Mouse (Mus musculus) adrenal gland (tissue): ENCODE results near the gene Fcgrt.

Source experiments
- intact Hi-C: fragments of 180-260 bp; cut with DNase I; formaldehyde crosslinking; loops from one replicate; pipeline ENCODE4 v1.15.1; 2025

Gene Fcgrt

DNA sequence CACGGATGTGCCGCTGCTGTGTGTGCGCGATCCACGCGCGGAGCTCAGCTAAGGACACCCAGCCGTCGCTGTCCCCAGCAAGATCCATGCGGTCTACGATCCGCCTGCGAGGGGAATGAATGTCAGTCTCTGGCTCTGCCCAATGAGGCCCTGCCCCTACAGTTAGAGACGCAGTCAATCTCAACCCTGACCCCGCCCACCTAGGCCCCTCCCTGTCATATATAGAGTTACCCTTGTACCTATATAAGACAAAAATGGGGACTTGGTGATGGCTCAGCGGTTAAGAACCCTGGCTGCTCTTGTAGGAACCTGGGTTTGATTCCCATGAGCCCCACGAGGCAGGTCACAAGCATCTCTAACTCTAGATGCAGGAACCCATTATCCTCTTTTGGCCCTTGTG, 15.1 kb downstream of the Fcgrt start:
- intact Hi-C loops: no loop called here

DNA sequence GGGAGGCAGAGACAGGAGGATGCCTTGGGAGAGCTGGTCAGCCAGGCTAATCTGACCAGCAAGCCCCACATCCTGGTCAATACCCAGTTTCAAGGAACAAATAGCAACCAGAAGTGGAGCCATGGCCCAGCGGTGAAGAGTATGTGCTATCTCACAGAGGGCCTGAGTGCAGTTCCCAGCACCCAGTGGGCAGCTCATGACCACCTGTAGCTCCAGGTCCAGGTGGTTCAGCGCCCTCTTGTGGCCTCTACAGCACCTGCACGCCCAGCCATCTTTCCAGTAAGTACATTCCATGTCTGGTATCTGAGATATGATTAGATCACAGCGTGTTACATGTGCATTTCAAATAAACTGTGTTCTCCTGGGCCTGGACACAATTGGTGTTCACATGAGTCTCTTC, 17.6 kb downstream of the Fcgrt start:
- intact Hi-C loops: no loop called here

DNA sequence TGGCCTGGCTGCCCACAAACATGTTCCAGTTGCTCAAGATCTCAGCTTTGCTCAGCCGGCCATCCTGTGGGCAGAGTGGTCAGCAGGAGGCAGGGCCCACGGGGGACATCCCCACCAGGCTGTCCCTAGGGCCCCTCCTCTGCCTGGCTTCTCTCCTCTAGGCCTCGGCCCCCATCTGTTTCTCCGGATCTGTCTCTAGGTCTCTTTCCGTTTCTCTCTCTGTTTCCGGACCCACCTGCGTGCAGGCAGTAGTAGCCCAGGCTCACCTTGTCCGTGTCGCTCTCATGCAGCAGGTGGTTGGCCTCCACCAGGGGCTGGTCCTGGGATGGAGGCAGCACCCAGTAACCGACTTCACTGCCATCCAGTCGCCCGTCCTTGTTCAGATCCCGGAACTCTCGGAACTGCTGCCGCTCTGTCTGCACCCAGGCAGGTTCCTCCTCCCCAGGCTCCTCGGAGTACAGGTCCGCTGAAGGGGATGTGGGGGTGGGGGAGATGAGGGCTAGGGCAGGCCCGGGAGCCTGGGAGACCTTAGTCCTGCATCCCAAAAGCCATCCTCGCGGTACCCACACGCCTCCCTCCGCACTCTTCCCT, 20.3 kb downstream of the Fcgrt start:
- intact Hi-C loops: loop anchor here (5.0 kb wide), 1 partner anchor 39 kb away; the partner anchor contains the start of gene Rps11

DNA sequence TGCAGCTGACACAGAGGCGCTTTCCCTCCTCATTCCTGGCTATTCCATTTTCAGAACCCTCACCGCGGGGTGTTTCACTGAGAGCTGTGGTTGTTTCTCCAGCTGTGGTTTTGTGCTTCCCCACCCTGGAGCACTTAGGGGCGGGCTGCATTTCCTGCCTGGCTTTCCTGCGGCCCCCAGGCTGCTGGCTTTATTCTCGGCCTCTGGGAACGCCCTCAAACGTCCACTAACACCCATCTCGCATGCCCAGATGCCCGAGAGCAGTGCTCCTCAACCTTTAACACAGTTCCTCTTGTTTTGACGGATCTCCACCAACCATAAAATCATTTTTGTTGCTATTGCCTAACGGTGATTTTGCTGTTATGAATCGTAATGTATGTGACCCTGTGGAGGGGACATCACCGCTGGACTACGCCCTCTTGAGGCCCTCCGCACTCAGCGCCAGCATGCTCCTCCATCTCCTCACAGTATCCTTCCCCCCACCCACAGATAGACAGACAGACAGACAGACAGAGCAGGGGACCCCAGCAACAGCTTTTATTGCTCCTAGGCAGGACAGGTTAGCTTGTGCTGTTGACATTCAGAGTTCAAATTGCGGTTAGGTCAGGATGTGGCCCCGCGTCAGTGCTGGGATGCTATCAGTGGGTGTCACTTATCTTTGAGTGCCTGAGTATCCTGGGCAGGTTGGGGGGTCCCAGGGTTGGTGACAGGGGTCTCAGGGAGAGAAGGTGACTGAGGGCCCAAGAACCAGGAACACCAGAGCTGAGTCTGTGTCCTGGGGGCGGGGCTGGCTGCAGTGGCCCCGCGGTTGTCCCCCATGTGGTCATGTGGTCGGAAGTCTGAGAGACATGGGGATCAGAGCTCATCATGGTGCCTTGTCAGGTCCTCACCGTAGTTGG, 21.0 kb downstream of the Fcgrt start:
- intact Hi-C loops: loop anchor here (5.0 kb wide), 1 partner anchor 40 kb away; the partner anchor contains the start of gene Rps11

DNA sequence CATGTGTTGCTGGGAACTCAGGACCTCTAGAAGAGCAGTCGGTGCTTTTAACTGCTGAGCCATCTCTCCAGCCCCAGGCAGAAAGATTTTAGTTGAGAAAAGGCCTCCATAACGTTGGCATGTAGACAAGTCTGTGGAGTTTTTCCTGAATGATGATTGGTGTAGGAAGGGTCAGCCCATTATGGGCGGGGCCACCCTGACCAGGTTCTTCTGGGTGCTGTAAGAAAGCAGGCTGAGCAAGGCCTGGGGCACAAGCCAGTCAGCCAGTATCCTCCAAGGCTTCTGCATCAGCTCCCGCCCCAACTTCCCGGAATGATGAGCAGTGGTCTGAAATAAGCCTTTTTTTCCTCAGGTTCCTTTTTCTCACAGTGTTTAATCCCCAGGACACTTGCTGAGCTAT, 22.6 kb downstream of the Fcgrt start:
- intact Hi-C loops: loop anchor here (5.0 kb wide), 1 partner anchor 41 kb away; the partner anchor contains the start of gene Rps11

DNA sequence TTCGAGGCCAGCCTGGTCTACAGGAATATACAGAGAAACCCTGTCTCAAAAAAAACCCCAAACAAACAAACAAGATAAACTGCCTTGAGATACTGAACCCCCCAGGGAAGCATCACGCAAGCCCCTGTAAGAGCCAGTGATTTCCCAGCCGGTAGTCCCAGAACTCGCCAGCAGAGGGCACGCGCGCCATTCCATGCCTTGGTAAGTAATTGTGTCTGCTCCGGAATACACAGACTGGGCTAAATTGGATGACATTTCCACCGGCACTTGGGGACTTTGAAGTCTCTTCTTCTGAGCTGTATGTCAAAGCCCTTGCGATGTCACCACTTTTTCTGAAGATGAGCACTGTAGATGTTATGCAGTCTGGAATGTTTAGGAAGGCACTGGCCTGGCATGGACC, 23.8 kb downstream of the Fcgrt start:
- intact Hi-C loops: loop anchor here (1.0 to 5.0 kb wide), 3 partner anchors 42 to 122 kb away; partner anchors contain the start of genes Ccdc155, Flt3l, Gm45713 and Rps11

DNA sequence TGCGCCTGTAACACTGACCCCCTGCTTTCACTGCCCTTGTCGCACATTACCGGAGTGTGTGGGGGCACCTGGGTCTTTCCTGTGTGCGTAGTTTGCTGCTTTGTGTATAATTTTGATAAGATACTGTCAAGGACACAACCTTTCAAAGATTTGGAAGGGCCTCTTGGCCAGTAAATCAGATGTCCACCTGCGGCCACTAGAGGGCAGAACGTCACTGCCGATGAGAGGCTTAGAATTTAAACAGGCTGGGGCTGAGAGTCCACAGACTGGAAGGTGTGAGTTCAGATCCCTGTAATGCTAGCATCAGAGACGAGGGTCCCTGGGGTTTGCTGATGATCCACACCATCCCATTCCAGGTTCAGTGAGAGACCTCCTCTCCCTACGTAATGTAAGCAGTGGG, 25.1 kb downstream of the Fcgrt start:
- intact Hi-C loops: loop anchor here (5.0 kb wide), 1 partner anchor 124 kb away; the partner anchor contains the start of gene Ccdc155

DNA sequence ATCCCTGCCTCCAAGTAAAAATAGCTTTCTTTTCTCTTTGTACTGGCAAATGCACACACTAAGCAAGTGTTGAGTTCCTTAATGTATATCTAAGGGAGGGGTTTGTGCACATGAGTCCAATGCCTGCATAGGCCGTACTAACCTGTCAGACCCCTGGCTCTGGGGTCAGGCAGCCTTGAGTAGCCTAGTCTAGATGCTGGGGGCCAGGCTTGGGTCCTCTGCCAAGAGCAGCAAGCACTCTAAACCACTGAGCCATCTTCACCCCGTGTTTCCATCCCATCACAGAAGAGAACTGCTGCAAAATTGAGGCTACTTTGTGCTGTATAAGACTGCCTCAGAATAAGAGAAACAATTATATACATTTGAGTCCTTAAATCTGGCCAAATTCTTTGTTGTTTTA, 25.8 kb downstream of the Fcgrt start:
- intact Hi-C loops: loop anchor here (5.0 kb wide), 1 partner anchor 124 kb away; the partner anchor contains the start of gene Ccdc155

DNA sequence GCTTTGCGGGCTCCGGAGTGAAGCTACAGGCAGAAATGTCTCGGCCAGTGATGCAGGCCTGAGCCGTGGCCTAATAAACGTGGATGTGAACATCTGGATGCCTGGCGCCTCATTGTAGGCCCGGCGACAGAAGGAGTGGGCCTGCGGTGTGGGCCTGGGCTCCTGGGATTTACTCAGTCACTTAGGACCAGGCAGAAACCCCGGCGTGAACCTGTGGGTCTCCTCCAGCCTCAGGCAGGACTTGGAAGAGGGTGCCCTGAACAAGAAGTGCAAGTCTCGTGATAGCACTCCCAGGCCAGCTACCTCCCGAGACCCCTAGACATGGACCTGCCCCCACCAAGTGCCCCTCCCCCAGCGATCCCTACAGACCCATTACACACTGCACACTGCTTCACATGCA, 26.3 kb downstream of the Fcgrt start:
- intact Hi-C loops: loop anchor here (5.0 kb wide), 1 partner anchor 125 kb away; the partner anchor contains the start of gene Ccdc155

DNA sequence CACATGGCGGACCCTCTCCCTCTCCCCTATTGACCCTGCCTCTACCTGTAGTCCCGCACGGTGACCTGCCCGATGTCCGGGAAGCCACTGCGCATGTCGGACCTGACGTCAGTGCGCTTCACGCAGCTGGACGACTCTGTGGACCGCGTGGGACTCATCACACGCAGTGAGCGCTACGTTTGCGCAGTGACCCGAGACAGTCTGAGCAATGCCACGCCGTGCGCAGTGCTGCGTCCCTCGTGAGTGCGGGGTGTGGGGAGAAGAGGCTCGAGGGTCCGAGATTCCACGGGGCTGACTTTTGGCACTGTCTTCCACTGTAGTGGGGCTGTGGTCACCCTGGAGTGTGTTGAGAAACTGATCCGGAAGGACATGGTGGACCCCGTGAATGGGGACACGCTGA, 27.1 kb downstream of the Fcgrt start:
- intact Hi-C loops: loop anchor here (5.0 kb wide), 1 partner anchor 126 kb away; the partner anchor contains the start of gene Ccdc155

DNA sequence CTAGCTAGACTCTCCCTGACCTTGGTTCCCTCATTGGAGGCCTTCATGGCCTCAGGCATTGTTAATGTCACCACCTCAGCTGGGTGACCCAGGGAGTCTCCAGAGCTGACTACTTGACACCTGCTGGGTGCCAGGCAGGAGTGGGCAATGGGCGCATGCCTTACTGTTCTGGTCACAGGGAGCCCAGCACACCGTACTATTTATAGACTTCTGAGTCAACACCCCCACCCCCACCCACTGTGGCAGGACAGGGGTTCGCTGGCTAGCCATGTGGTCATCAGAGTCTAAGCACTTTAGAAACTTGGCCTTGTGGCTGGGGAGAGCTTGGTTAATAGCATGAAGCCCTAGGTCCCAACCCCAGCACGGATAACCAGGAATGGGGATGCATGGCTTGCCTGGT, 28.2 kb downstream of the Fcgrt start:
- intact Hi-C loops: loop anchor here (5.0 kb wide), 1 partner anchor 127 kb away; the partner anchor contains the start of gene Ccdc155

DNA sequence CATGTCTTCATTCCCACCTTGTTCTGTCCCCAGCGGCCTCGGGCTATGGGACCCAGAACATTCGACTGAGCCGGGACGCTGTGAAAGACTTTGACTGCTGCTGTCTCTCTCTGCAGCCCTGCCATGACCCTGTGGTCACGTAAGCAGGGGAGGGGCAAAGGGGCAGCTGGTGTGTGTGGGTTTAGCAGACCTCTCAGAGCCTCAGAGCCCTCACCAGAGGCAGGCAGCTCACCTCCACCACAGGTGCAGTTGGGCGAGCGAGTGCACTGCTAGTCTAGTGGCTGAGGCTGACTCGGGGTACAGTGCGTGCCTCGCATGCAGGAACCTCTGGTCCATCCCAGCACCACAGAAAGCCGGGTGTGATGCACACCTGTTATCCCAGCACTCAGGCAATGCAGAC, 29.7 kb downstream of the Fcgrt start:
- intact Hi-C loops: loop anchor here (5.0 kb wide), 2 partner anchors 37 to 52 kb away; no protein-coding TSS in a partner anchor

DNA sequence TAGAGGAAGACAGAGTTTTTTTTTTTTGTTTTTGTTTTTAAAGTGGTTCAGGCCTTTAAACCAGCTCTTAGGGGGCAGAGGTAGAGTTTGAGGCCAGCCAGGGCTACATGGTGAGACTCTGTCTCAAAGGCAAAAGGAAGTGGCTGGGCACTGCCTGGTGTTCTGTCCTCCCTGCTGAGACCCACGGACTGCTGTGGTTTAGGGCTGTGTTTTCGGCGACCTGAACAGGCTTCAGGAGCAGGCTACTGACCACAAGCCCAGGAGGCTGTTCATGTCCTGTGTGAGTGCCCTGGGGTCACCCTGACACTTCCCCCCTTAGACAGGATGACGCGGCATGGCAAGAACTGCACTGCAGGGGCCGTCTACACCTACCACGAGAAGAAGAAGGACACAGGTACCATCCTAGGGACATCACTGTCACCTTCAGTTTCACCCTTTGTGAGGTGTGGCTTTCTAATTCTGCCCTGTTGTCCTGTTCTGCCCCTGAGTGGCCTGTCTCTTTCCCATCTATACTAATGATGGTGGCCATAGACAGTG, 30.4 kb downstream of the Fcgrt start:
- intact Hi-C loops: loop anchor here (5.0 kb wide), 2 partner anchors 36 to 51 kb away; no protein-coding TSS in a partner anchor

DNA sequence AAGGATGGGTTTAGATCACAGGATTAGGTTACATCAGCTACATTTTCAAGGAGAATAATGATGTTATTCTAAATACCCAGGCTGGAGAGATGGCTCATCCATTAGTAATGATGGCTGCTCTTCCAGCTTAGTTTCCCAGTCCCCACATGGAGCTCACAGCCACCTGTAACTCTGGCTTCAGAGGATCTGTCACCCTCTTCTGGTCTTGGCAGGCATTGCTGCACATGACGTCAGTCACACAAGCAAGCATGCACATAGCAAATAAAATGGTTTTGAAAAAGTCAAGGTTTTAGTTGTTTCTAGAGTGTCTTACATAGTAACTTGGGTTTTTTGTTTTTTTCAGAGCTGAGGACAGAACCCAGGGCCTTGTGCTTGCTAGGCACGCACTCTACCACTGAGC, 31.4 kb downstream of the Fcgrt start:
- intact Hi-C loops: loop anchor here (5.0 kb wide), 2 partner anchors 35 to 50 kb away; no protein-coding TSS in a partner anchor

DNA sequence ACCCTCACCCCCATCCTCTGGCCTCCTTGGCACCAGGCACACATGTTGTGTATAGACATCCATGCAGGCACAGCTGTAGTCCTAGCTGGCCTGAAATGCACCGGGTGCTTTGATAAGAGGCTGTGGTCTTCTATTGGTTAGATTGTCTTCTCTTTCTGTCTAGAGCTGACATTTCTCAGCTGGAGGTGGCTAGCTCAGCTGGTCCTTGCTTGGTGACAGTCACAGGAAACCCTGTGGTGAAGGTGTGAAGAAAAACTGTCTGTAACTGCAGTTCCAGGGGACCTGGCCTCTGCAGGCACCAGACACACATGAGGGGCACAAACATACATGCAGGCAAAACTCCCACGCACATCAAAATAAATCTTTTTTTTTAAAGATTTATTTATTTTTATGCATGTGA, 34.0 kb downstream of the Fcgrt start:
- intact Hi-C loops: loop anchor here (5.0 kb wide), 2 partner anchors 32 to 47 kb away; no protein-coding TSS in a partner anchor

DNA sequence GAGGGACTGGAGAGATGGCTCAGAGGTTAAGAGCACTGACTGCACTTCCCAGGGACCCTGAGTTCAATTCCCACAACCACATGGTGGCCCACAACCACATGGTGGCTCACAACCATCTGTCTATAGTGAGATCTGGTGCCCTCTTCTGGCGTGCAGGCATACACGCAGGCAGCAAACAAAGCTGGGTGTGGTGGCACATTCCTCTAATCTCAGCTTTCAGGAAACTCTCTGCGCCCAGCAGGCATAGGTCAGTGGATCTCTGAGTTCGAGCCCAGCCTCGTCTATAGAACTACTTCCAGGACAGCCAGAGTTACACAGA, 35.7 kb downstream of the Fcgrt start:
- intact Hi-C loops: loop anchor here (2.0 kb wide), 1 partner anchor 85 kb away; no protein-coding TSS in a partner anchor

DNA sequence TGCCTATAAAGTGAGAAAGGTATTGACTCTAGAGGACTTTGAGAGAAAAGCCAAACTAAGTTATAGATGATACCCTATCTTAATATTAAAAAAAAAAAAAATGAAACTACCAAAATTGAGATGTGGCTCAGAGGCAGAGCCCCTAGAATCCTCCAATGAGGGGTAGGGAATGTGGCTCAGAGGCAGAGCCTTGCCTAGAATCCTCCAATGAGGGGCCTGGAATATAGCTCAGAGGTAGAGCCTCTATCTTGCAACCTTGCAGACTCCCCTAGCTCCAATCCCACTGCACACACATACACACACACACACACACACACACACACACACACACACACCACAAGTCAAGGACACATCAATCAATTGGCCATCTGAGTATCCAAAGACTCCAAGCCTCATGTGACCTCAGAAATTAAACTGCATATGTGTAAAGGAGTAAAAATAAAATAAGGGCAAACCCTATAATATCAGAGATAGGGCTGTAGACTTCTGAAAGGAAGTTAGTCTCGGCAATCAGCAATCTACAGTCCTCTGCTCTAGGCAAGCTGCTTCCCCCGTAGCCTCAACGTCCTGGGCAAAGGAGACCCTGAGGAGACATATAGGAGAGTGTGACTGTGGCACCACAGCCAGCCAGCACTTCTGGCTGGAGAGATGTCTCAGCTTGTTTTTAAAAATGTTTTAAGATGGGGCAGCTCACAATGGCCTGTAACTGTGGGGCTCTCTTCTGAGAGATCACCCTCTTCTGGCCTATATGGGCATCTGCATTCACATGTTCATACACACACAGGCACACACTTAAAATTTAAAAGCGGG, 36.3 kb downstream of the Fcgrt start:
- intact Hi-C loops: loop anchor here (2.0 kb wide), 1 partner anchor 85 kb away; no protein-coding TSS in a partner anchor

DNA sequence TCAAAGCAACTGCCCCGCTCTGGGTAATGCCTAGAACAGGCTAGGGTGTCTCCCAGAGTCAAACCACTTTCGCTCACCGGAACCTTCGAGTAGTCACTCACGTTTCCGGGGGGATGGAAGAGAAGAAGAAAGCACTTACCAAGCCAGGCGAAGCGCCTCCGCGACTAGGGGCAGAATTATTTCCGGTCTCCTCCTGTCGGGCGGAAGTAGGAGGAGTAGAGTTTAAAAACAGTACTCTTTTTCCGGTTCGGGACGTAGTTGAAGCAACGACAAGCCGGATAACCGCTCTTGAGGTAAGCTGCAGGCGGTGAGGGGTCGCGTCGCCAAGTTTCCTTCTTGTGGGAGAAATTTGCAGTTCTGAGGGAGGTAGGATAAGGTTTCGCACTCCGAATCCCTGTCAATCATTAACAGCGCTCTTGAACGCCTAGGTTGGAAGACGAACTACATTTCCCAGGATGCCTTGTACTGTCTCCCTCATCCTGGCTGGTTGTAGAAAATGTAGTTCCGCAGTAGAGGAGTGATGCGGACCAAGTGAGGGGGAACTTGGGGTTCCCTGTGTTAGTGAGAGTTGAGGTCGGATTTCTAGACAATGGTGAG, 41.3 kb downstream of the Fcgrt start, which contains the start of the genes Nosip and Prrg2:
Nosip (plus strand) TSS at position 191 of the 597 bp plus-strand sequence.
Prrg2 (minus strand) TSS at position 439 of the 597 bp plus-strand sequence.
- intact Hi-C loops: no loop called here

DNA sequence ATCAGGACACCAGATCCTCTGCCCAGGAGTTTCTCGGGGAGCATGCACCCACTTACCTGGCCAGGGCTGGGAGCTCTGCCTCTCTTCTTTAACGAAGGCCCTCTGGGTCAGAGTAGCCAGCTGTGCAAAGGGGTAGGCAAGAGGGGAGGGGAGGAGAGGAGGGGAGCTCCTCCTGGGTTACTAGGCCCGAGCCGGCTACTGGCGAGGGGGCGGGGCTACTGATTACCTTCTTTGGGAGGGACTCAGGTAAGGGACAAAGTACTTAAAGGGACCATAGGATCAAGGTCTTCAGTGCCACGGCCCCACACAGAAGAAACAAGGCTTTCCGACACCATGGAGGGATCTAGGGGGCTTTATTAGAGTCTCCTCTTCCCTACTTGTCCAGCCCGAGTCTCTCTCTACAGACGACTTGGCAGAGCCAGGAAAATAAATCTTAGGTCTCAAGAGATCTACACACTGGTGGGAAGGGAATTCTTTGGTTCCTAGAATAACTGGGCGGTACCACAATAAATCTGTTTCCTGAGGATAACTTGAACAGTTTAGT, 42.0 kb downstream of the Fcgrt start:
- intact Hi-C loops: no loop called here

DNA sequence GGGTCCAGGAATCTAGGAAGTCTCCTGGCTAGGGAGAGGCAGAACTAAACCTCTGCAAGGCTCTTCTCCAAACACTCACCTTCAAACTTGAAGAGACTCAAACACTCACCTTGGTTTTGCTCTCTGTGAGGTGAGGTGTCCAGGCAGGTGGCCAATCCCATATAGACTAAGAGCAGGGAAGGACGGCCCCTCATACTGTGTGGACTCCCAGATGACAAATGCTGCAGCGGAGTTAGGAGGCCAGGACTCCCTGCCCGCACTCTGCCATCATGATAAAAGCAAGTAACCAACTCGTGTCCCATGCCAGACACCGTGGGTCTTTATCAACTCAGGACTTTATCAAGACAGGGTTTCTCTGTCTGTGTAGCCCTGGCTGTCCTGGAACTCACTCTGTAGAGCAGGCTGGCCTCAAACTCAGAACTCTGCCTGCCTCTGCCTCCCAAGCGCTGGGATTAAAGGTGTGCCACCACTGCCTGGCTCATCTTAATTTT, 43.0 kb downstream of the Fcgrt start:
- intact Hi-C loops: no loop called here
